Mouse (Mus musculus): ENCODE results near the gene Map2k1. TPM values are rescaled to one million over a fixed set of nuclear protein-coding genes. Genes with fewer than 3 reads are reported as not detected.
"Not testable (repeated sequence)": the region's sequence is repeated elsewhere in the genome, so short reads cannot be mapped to it uniquely, and the experiment has no call there.

The Map2k1 gene
- total and polyA plus RNA-seq, 2 experiments from 2014 or later: 77.9 to 99.5 TPM

- WGBS: 86% methylated on average over 1 of the region's 1 CpGs
Observed at GRCm38 (mm10) chr9:64156641-64157040, 96.8 kb downstream of the Map2k1 start.

GRCm38 (mm10) chr9:64139879-64140278, 113.6 kb downstream of the Map2k1 start:
- DNase-seq (ENCODE audit: low spot score) (no peak), ATAC-seq (no peak)
- Histone ChIP-seq H3K4me1 (ENCODE audit: insufficient read depth, low read length) (no peaks in the 10 kb centered on the region), H3K36me3 (ENCODE audit: insufficient read depth, low read length) (no peaks in the 10 kb centered on the region), H3K4me2 (ENCODE audit: low read depth, low read length) (no peak overlapping the region), H3K9ac (replicated peaks; ENCODE audit: low read length) (no peak overlapping the region), H3K27me3 (ENCODE audit: insufficient read depth, low read length) (no peaks in the 10 kb centered on the region), H3K27ac (no peak overlapping the region), H3K9me3 (ENCODE audit: low read length) (no peaks in the 10 kb centered on the region), H3K4me3 (ENCODE audit: low read length) (no peak overlapping the region)
- WGBS: 93% methylated on average over 9 of the region's 9 CpGs
- TF ChIP-seq CTCF (IDR thresholded peaks at IDR 0.05; ENCODE audit: low read depth): no peak

More at GRCm38 (mm10) chr9:64156641-64157040, 96.8 kb downstream of the Map2k1 start:
- no peaks in the 10 kb centered on the region for H3K4me1 ChIP-seq (ENCODE audit: insufficient read depth, low read length)
- H3K27me3 ChIP-seq (ENCODE audit: insufficient read depth, low read length): no peaks in the 10 kb centered on the region
- no peaks in the 10 kb centered on the region for H3K9me3 ChIP-seq (ENCODE audit: low read length)
- H3K4me2 ChIP-seq (ENCODE audit: low read depth, low read length): no peak overlapping the region
- H3K9ac ChIP-seq (replicated peaks; ENCODE audit: low read length): no peak overlapping the region
- no peak overlapping the region for H3K4me3 ChIP-seq (ENCODE audit: low read length)
- DNase-seq (ENCODE audit: low spot score) (no peak), ATAC-seq (no peak)
- no peak for TF ChIP-seq CTCF (IDR thresholded peaks at IDR 0.05; ENCODE audit: low read depth)
- H3K36me3 ChIP-seq (ENCODE audit: insufficient read depth, low read length): no peaks in the 10 kb centered on the region
- H3K27ac ChIP-seq: no peak overlapping the region

GRCm38 (mm10) chr9:64138896-64139295, 114.5 kb downstream of the Map2k1 start:
- 4% methylated on average over 6 of the region's 6 CpGs for WGBS
- TF ChIP-seq CTCF (IDR thresholded peaks at IDR 0.05; ENCODE audit: low read depth): peak; percentile 72

More at GRCm38 (mm10) chr9:64138896-64139295, 114.5 kb downstream of the Map2k1 start:
- H3K4me1 ChIP-seq (ENCODE audit: insufficient read depth, low read length); H3K4me2 ChIP-seq (ENCODE audit: low read depth, low read length); H3K36me3 ChIP-seq (ENCODE audit: insufficient read depth, low read length); H3K9me3 ChIP-seq (ENCODE audit: low read length); H3K27ac ChIP-seq; H3K9ac ChIP-seq (replicated peaks; ENCODE audit: low read length); H3K4me3 ChIP-seq (ENCODE audit: low read length); ATAC-seq; H3K27me3 ChIP-seq (ENCODE audit: insufficient read depth, low read length): not testable (repeated sequence)
- peak; percentile 61 for DNase-seq (ENCODE audit: low spot score)

Small RNA genes within 50 kb of the gene (microRNA-seq; reads per million reads assigned to microRNA genes)
- 0 reads per million in 2 experiments for gene Gm24106

Other genes starting within 250 kb of the Map2k1 start
- gene Smad6, start 231.6 kb downstream of the Map2k1 start, total RNA-seq (2014; rRNA removed): 11.9 and 13.2 TPM in 2 replicates
- 1.3 and 1.7 TPM in 2 replicates for gene Smad6, start 231.6 kb downstream of the Map2k1 start, polyA plus RNA-seq (2015; fragmentation: Nextera tagmentation; extraction: Ambion mirVana)
- gene Lctl, start 136.5 kb downstream of the Map2k1 start, total RNA-seq (2014; rRNA removed): not detected in 2 replicates
- 0.10 TPM in 1 of 2 replicates, not detected in the other for gene Lctl, start 136.5 kb downstream of the Map2k1 start, polyA plus RNA-seq (2015; fragmentation: Nextera tagmentation; extraction: Ambion mirVana)
- 4.0 and 13.6 TPM in 2 replicates for gene Zwilch, start 80.5 kb downstream of the Map2k1 start, total RNA-seq (2014; rRNA removed)
- 3.4 and 3.5 TPM in 2 replicates for gene Zwilch, start 80.5 kb downstream of the Map2k1 start, polyA plus RNA-seq (2015; fragmentation: Nextera tagmentation; extraction: Ambion mirVana)
- gene Rpl4, start 80.3 kb downstream of the Map2k1 start, total RNA-seq (2014; rRNA removed): 588 and 616 TPM in 2 replicates
- gene Rpl4, start 80.3 kb downstream of the Map2k1 start, polyA plus RNA-seq (2015; fragmentation: Nextera tagmentation; extraction: Ambion mirVana): 620 and 630 TPM in 2 replicates
- 1.9 and 5.9 TPM in 2 replicates for gene Snapc5, start 74.4 kb downstream of the Map2k1 start, total RNA-seq (2014; rRNA removed)
- 34.4 and 35.0 TPM in 2 replicates for gene Snapc5, start 74.4 kb downstream of the Map2k1 start, polyA plus RNA-seq (2015; fragmentation: Nextera tagmentation; extraction: Ambion mirVana)
- gene Uchl4, start 18.4 kb downstream of the Map2k1 start, total RNA-seq (2014; rRNA removed): 0.47 TPM in 1 of 2 replicates, not detected in the other
- 1.6 and 2.3 TPM in 2 replicates for gene Uchl4, start 18.4 kb downstream of the Map2k1 start, polyA plus RNA-seq (2015; fragmentation: Nextera tagmentation; extraction: Ambion mirVana)
- gene Tipin, start 27.9 kb upstream of the Map2k1 start, total RNA-seq (2014; rRNA removed): 40.3 and 83.7 TPM in 2 replicates
- gene Tipin, start 27.9 kb upstream of the Map2k1 start, polyA plus RNA-seq (2015; fragmentation: Nextera tagmentation; extraction: Ambion mirVana): 97.0 and 101 TPM in 2 replicates
- gene Dis3l, start 87.7 kb upstream of the Map2k1 start, total RNA-seq (2014; rRNA removed): 15.3 and 20.9 TPM in 2 replicates
- gene Dis3l, start 87.7 kb upstream of the Map2k1 start, polyA plus RNA-seq (2015; fragmentation: Nextera tagmentation; extraction: Ambion mirVana): 15.7 and 16.0 TPM in 2 replicates
- 38.2 and 42.0 TPM in 2 replicates for gene Megf11, start 132.0 kb upstream of the Map2k1 start, total RNA-seq (2014; rRNA removed)
- gene Megf11, start 132.0 kb upstream of the Map2k1 start, polyA plus RNA-seq (2015; fragmentation: Nextera tagmentation; extraction: Ambion mirVana): 15.9 and 16.1 TPM in 2 replicates

Measured in hindbrain, postnatal 0 days (tissue).